Mouse (Mus musculus) small intestine, adult 2 months (tissue): ENCODE data around the gene Ccdc7a.

Experiments used
- CTCF ChIP-seq: fragments of 200-500 bp; IDR thresholded peaks from 2 replicates; pipeline ENCODE4 v1.5.1; 2012; ENCODE audit warnings: low read depth, mild to moderate bottlenecking, control low read depth, inconsistent platforms, low read length, moderate library complexity, mixed read lengths; ENCODE audit not compliant: insufficient replicate concordance, insufficient read length; ENCODE audit errors: extremely low read depth
- POLR2A ChIP-seq: fragments of 200-500 bp; IDR thresholded peaks from 2 replicates; pipeline ENCODE4 v1.6.1; 2012; ENCODE audit warnings: low read depth, mild to moderate bottlenecking, control low read depth, inconsistent platforms, low read length, moderate library complexity

GRCm38 (mm10) chr8:128697945-128698344, 367.4 kb downstream of the Ccdc7a start:
- TF ChIP-seq CTCF (no peak), POLR2A (no peak)
